Mouse (Mus musculus) forebrain, postnatal 0 days (tissue): ENCODE measurements around the gene Ube2j1. TPM values are rescaled to one million over a fixed set of nuclear protein-coding genes. Genes with fewer than 3 reads are reported as not detected.

Experiments used
- ATAC-seq: fragments of 200-750 bp; cut with Nextera tagmentation; 2 replicates; pipeline ENCODE4 v1.8.0; 2017; ENCODE audit warnings: mild to moderate bottlenecking, moderate library complexity
- DNase-seq: peaks from one replicate; pipeline ENCODE4 v3.0.0-alpha.2; 2015
- H3K27ac ChIP-seq: fragments of 300-500 bp; sonication (generic); 2 replicates; pipeline ENCODE4 v1.5.1; 2014; ENCODE audit warnings: low read depth, mild to moderate bottlenecking, antibody characterized with exemption, low read length, moderate library complexity, mixed read lengths
- H3K27me3 ChIP-seq: fragments of 300-500 bp; sonication (generic); 2 replicates; pipeline ENCODE4 v1.6.1; 2014; ENCODE audit warnings: mild to moderate bottlenecking, low read length, mixed read lengths; ENCODE audit not compliant: insufficient read depth
- H3K36me3 ChIP-seq: fragments of 300-500 bp; sonication (generic); 2 replicates; pipeline ENCODE4 v1.6.1; 2014; ENCODE audit warnings: mild to moderate bottlenecking, moderate library complexity; ENCODE audit not compliant: insufficient read depth
- H3K4me1 ChIP-seq: fragments of 300-500 bp; sonication (generic); 2 replicates; pipeline ENCODE4 v1.6.1; 2014; ENCODE audit warnings: antibody characterized with exemption; ENCODE audit not compliant: insufficient read depth
- H3K4me2 ChIP-seq: fragments of 300-500 bp; sonication (generic); 2 replicates; pipeline ENCODE4 v1.6.1; 2014; ENCODE audit warnings: low read depth, mild to moderate bottlenecking, moderate library complexity
- H3K4me3 ChIP-seq: fragments of 300-500 bp; sonication (generic); 2 replicates; pipeline ENCODE4 v1.5.1; 2014; ENCODE audit warnings: low read depth, low read length, mixed read lengths
- H3K9ac ChIP-seq: fragments of 300-500 bp; sonication (generic); 2 replicates; pipeline ENCODE4 v1.6.1; 2014; ENCODE audit warnings: mild to moderate bottlenecking
- H3K9me3 ChIP-seq: fragments of 300-500 bp; sonication (generic); 2 replicates; pipeline ENCODE4 v1.6.1; 2016; ENCODE audit warnings: low read length
- CTCF ChIP-seq: sonication (generic); IDR thresholded peaks from 2 replicates; pipeline ENCODE4 v1.5.1; 2016; ENCODE audit warnings: antibody characterized with exemption, control low read depth, low read depth
- WGBS: fragments of 180-500 bp; shearing (Covaris S2); extraction: QIAGEN DNeasy Blood & Tissue Kit; methylation state at CpG from one replicate; pipeline ENCODE4 v1.1.7; 2014; 5-methylcytosine and 5-hydroxymethylcytosine counted together
- polyA plus RNA-seq: library from polyadenylated mRNA; unstranded; fragments of >200 nt; fragmentation: Nextera tagmentation; extraction: Ambion mirVana; gene quantifications from 2 replicates; pipeline ENCODE4 v1.2.1, GENCODE M21; 2015
- total RNA-seq: library from RNA; depleted of rRNA; stranded (reverse); fragments of >200 nt; gene quantifications from 2 replicates; pipeline ENCODE4 v1.2.3, GENCODE M21; 2014

Gene Ube2j1
- total and polyA plus RNA-seq, 2 experiments from 2014 or later = 61.2 to 106 TPM

DNA sequence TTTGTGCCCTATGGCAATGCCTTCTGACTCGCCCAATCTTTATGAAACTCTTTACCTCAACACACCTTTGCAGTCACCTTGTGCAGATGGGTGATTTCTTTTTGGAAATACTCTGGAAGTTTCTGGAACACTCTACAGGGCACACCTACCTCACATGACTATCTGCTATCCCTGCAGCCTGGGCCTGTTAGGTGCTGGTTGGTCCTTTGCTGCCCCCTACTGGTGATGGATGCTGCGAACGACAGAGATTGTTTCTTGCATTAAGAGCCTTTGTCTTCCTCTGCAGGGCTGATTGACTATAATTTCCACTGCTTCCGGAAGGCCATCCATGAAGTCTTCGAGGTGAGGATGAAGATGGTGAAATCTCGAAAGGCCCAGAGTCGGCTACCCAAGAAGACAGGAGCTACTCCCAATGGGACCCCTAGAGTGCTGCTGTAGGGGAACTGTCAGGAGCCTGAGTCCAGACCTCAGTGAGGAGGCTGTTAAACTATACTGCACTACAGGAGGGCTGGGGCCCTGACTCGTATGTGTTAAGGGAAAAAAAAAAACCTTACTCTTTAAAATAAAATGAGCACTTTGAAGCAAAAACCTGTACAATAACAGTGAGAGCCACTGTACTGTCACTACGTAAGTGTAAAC lies 12.7 kb upstream of the Ube2j1 start:
- WGBS = 46% methylated on average over 9 of the region's 9 CpGs
- TF ChIP-seq CTCF = peak; percentile 97
- Histone ChIP-seq H3K9ac (no peak overlapping the region), H3K9me3 (no peaks in the 10 kb centered on the region), H3K4me1 (no peaks in the 10 kb centered on the region), H3K27ac (no peak overlapping the region), H3K4me3 (no peak overlapping the region), H3K27me3 (no peaks in the 10 kb centered on the region), H3K36me3 (peaks cover 12% of the 10 kb centered on the region), H3K4me2 (no peak overlapping the region)
- DNase-seq = peak; percentile 93
- peak; percentile 94 for ATAC-seq

DNA sequence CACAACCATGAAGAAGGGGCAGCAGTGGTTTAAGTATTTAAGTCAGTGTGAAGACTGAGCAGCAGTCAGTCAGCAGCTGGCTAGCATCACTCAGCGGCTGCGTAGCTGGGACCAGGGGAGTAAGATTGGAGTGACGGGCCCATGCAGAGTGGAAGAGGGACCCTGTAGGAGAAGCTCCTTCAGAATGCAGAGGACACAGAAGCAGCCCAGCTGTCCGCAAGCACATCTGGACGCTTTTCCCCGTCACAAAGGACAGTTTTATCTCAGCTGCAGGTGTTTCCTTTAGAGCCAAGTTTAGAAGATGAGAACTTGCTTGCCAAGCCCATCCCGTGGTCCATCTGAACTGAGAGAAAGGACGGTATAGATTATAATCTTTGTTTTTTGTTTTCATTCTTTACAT lies 6.8 kb upstream of the Ube2j1 start:
- WGBS = 83% methylated on average over 8 of the region's 8 CpGs
- Histone ChIP-seq H3K27ac (no peak overlapping the region), H3K36me3 (peaks cover 12% of the 10 kb centered on the region), H3K4me1 (no peaks in the 10 kb centered on the region), H3K27me3 (no peaks in the 10 kb centered on the region), H3K4me2 (no peak overlapping the region), H3K9me3 (no peaks in the 10 kb centered on the region), H3K4me3 (no peak overlapping the region), H3K9ac (no peak overlapping the region)
- DNase-seq (no peak), ATAC-seq (no peak)
- no peak for TF ChIP-seq CTCF

- Histone ChIP-seq H3K27ac (no peak overlapping the region), H3K9me3 (no peaks in the 10 kb centered on the region), H3K36me3 (0 out of 2 replicates have a peak, but pooled peaks cover 12% of the 10 kb centered on the region), H3K27me3 (no peaks in the 10 kb centered on the region), H3K4me1 (peaks cover 7% of the 10 kb centered on the region; the same call in 1 of the 2 replicates), H3K4me3 (no peak overlapping the region), H3K4me2 (no peak overlapping the region), H3K9ac (no peak overlapping the region)
- DNase-seq (no peak), ATAC-seq (no peak)
- 84% methylated on average over 7 of the region's 7 CpGs for WGBS
- no peak for TF ChIP-seq CTCF
Observed at GRCm38 (mm10) chr4:33029104-33029503, 2.1 kb upstream of the Ube2j1 start.

DNA sequence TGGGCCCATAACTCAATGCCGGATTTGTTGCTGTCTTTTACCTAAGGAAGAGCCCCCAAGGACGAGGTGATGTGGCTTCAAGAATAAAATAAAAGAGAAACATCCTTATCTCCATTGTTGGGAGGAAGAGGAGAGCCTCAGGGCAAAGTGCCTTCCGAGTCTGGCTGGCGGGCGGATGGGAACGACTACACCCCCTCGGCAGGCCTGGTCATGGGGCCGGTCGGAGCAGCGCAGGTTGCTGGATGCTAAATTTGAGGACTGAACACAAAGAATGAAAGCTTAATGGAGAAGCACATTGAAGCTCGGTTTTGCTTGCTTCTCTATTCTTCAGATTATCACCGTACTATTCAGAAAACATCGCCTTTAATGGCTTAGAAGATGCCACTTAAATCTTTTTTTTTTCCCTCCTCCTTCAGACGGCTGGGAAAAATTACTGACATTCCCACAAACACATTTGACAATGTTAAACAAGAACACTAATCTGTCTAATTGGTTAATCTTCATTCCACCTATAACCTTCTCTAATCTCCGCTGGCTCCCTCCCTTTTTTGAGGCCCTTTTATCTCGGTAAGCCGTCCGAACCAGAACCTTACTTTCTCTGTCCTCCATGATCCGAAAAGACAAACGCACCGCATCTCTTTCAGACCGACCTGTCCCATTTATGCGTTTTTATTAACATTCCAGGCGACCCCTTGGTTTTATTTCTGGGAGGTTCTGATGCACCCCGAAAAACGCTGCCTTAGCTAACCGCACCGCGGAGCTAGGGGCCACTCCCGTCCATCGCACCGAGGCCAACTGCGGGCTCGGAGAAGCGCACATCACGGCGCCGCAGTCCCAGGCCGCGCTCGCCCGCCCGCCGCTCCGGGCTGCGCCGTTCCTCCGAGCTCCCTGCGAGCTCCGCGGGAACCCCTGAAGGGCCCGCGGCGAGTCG lies 687 bp upstream of the Ube2j1 start:
- H3K9ac ChIP-seq = peak overlapping the region; percentile 95
- H3K27ac ChIP-seq = peak overlapping the region; percentile 99
- DNase-seq = no peak
- ATAC-seq = peak; percentile 79
- no peaks in the 10 kb centered on the region for H3K27me3 ChIP-seq
- no peak; the same call in 1 of the 2 replicates for TF ChIP-seq CTCF
- peaks cover 7% of the 10 kb centered on the region; the same call in 1 of the 2 replicates for H3K4me1 ChIP-seq
- peak overlapping the region; percentile 62 for H3K4me3 ChIP-seq
- H3K36me3 ChIP-seq = peaks cover 9% of the 10 kb centered on the region; the same call in 1 of the 2 replicates
- H3K4me2 ChIP-seq = peak overlapping the region; percentile 70
- H3K9me3 ChIP-seq = no peaks in the 10 kb centered on the region
- WGBS = 3% methylated on average over 55 of the region's 55 CpGs

- 2% methylated on average over 4 of the region's 4 CpGs for WGBS
- Histone ChIP-seq H3K4me1 (peaks cover 7% of the 10 kb centered on the region; the same call in 1 of the 2 replicates), H3K27ac (peak overlapping the region; percentile 99; the same call in 1 of the 2 replicates), H3K9ac (peak overlapping the region; percentile 95), H3K9me3 (no peaks in the 10 kb centered on the region), H3K4me2 (peak overlapping the region; percentile 70), H3K4me3 (peak overlapping the region; percentile 62), H3K27me3 (no peaks in the 10 kb centered on the region), H3K36me3 (peaks cover 14% of the 10 kb centered on the region)
- no peak for ATAC-seq
- DNase-seq = no peak
- TF ChIP-seq CTCF = no peak
Observed at GRCm38 (mm10) chr4:33032045-33032444, 829 bp downstream of the Ube2j1 start.

DNA sequence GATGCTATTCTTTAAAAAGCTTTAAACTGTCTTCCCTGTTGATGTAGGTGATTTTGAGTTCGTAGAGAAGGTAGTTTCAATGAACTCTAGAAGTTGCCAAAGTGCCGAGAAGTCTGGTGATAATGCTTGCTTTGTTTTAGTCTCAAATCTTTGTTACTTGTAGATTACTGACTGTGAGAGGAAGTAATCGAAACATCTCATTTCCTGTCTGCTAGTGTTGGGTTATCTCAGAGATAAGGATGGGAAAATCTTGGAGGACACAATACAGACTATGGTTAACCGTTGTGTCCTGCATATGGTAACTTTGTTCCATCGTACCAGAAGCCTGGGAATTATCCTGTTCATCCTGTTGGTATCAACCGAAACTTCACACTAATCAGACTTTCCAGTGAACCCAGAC lies 2.3 kb downstream of the Ube2j1 start:
- peaks cover 7% of the 10 kb centered on the region; the same call in 1 of the 2 replicates for H3K4me1 ChIP-seq
- no peaks in the 10 kb centered on the region for H3K27me3 ChIP-seq
- no peak overlapping the region for H3K4me2 ChIP-seq
- no peaks in the 10 kb centered on the region for H3K9me3 ChIP-seq
- no peak overlapping the region for H3K27ac ChIP-seq
- peaks cover 15% of the 10 kb centered on the region for H3K36me3 ChIP-seq
- H3K9ac ChIP-seq = no peak overlapping the region
- TF ChIP-seq CTCF = no peak
- ATAC-seq (no peak), DNase-seq (no peak)
- H3K4me3 ChIP-seq = no peak overlapping the region
- 85% methylated on average over 6 of the region's 6 CpGs for WGBS

DNA sequence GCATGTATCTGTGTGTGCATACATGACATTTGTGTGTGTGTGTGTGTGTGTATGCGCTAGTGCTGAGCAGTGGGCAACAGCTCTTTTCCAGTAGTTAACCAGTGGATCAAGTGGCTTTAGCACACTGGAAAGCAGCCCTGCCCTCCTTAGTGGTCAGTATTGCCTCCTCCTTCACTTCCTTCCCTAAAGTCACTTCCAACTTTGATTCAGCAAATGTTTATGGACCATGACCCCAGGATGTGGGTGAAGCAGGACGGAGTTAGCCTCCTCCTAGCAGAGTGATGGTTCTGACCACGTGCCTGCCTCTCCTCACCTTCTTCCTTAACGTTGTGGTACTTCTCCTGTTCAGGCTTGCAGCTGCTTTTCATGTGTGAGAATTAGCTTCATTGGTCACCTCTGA lies 8.6 kb downstream of the Ube2j1 start:
- no peak overlapping the region for H3K9ac ChIP-seq
- DNase-seq = no peak
- WGBS = 94% methylated on average over 4 of the region's 4 CpGs
- H3K4me1 ChIP-seq = no peaks in the 10 kb centered on the region
- H3K36me3 ChIP-seq = peaks cover 59% of the 10 kb centered on the region
- no peak for ATAC-seq
- no peaks in the 10 kb centered on the region for H3K27me3 ChIP-seq
- no peak overlapping the region for H3K27ac ChIP-seq
- H3K9me3 ChIP-seq = no peaks in the 10 kb centered on the region
- H3K4me2 ChIP-seq = no peak overlapping the region
- no peak overlapping the region for H3K4me3 ChIP-seq
- TF ChIP-seq CTCF = no peak
